Mouse (Mus musculus): ENCODE data around the gene Gm42674.

DNA sequence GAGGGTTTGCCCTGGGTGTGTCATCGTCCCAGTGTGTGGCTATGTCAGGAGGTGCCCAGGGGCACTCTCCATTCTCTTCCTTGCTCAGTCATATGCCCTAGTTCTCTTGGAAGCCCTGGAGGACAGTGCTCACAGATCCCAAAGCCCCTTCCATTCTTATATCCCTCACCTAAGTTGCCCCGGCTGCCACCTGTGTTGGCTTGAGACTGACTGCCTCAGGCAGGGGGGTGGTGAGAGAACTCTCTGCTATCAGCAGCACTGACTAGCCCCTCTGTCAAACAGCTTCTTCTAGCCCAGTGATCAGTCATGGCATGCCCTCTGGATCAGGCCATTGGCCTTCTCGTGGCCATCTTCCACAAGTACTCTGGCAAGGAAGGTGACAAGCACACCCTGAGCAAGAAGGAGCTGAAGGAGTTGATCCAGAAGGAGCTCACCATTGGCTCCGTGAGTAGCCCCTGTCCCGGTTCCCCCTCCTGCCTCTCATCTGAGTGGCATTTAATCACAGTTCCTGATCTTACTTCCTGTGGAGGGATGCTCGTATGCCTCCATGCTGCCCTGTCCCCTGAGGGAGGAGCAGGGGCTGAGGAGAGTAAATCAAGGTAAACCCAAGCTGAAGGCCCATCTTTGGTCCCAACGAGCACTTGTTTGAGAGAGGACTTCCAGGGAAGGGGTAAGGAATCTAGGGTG lies 11.9 kb downstream of the Gm42674 start:
- no peak for TF ChIP-seq CTCF (IDR thresholded peaks at IDR 0.05; ENCODE audit: extremely low read depth, insufficient read length, insufficient replicate concordance, low read depth, low read length)
- TF ChIP-seq POLR2A (IDR thresholded peaks at IDR 0.05; ENCODE audit: low read depth, low read length), result no peak

All from small intestine, adult 2 months (tissue).